8 mouse cellular contexts compared by ENCODE assay signal in genomic region chr10:127668093-127669050, GRCm38 (mm10). TPM values are rescaled to one million over a fixed set of nuclear protein-coding genes. Genes with fewer than 3 reads are reported as not detected.
DNase-seq lines count a peak whose midpoint lies in the region; ATAC-seq and TF ChIP-seq lines count a peak whose summit lies in the region.

Gene Nab2, minus strand, starts transcription at chr10:127668568.

- no peak for TF ChIP-seq CTCF in spleen, adult 2 months (IDR thresholded peaks at IDR 0.05; ENCODE audit: extremely low read depth, insufficient read depth, insufficient read length, insufficient replicate concordance)

- peak; percentile 53 for ATAC-seq in common myeloid progenitor, adult 5-6 weeks (replicated peaks; ENCODE audit: low read depth, poor library complexity, severe bottlenecking)
- peak; percentile 51 for ATAC-seq in intestine, embryonic 15.5 days
- peak; percentile 28 for ATAC-seq in limb, embryonic 11.5 days (ENCODE audit: insufficient number of reproducible peaks, low FRiP score, low TSS enrichment, low read depth)
- ATAC-seq in midbrain, embryonic 12.5 days (ENCODE audit: low FRiP score, low read depth), result 0 out of 2 replicates have a peak, but pooled peaks have one; percentile 11

- peak within 1 kb of the TSS; percentile 93 for H3K4me2 ChIP-seq in intestine, embryonic 15.5 days (replicated peaks)
- H3K4me2 ChIP-seq in limb, embryonic 11.5 days (ENCODE audit: low read depth, severe bottlenecking), result peak within 1 kb of the TSS; percentile 83
- H3K4me2 ChIP-seq in midbrain, embryonic 12.5 days (replicated peaks), result peak within 1 kb of the TSS; percentile 77

- H3K36me3 ChIP-seq in intestine, embryonic 15.5 days, result no peaks in the 10 kb centered on the region
- peaks cover 4% of the 10 kb centered on the region; the same call in 1 of the 2 replicates for H3K36me3 ChIP-seq in limb, embryonic 11.5 days (ENCODE audit: control insufficient read depth, insufficient read depth, low read length)
- H3K36me3 ChIP-seq in midbrain, embryonic 12.5 days, result no peaks in the 10 kb centered on the region
- peaks cover 12% of the 10 kb centered on the region for H3K36me3 ChIP-seq in spleen, adult 2 months (ENCODE audit: control insufficient read depth, insufficient read depth, low read length)

- DNase-seq in cerebellum, adult 11 months, result peak; percentile 66
- DNase-seq in cerebellum, postnatal 4 days (ENCODE audit: low spot score in 2 of 2), result no peak
- DNase-seq in gastrocnemius, postnatal 4 days (ENCODE audit: low spot score in 2 of 2), result peak; percentile 61 to 81
- peak; percentile 83 for DNase-seq in limb, embryonic 11.5 days (ENCODE audit: low spot score)
- peak; percentile 82 to 84 for DNase-seq in spleen, adult 2 months (ENCODE audit: low read depth in 1 of 2, low spot score in 2 of 2)

- H3K4me3 ChIP-seq in intestine, embryonic 15.5 days (replicated peaks), result peak within 1 kb of the TSS; percentile 68
- H3K4me3 ChIP-seq in limb, embryonic 11.5 days (ENCODE audit: low read depth, low read length), result peak within 1 kb of the TSS; percentile 89
- peak within 1 kb of the TSS; percentile 52 for H3K4me3 ChIP-seq in midbrain, embryonic 12.5 days
- H3K4me3 ChIP-seq in spleen, adult 2 months (ENCODE audit: extremely low read depth, insufficient read depth, insufficient read length), result peak within 1 kb of the TSS; percentile 62

- no peak for TF ChIP-seq POLR2A in spleen, adult 2 months (IDR thresholded peaks at IDR 0.05; ENCODE audit: low read depth, low read length)

- peak within 1 kb of the TSS; percentile 73 for H3K9ac ChIP-seq in intestine, embryonic 15.5 days
- peak within 1 kb of the TSS; percentile 89 for H3K9ac ChIP-seq in limb, embryonic 11.5 days (ENCODE audit: low read length)
- peak within 1 kb of the TSS; percentile 65 for H3K9ac ChIP-seq in midbrain, embryonic 12.5 days (replicated peaks)

- peaks cover 45% of the 10 kb centered on the region for H3K4me1 ChIP-seq in intestine, embryonic 15.5 days (replicated peaks)
- H3K4me1 ChIP-seq in limb, embryonic 11.5 days (ENCODE audit: control insufficient read depth, insufficient read depth, low read length), result peaks cover 24% of the 10 kb centered on the region
- peaks cover 46% of the 10 kb centered on the region for H3K4me1 ChIP-seq in midbrain, embryonic 12.5 days
- peaks cover 19% of the 10 kb centered on the region; the same call in 1 of the 2 replicates for H3K4me1 ChIP-seq in spleen, adult 2 months (ENCODE audit: control insufficient read depth, insufficient read depth, insufficient read length)

- no peaks in the 10 kb centered on the region for H3K9me3 ChIP-seq in intestine, embryonic 15.5 days
- no peaks in the 10 kb centered on the region for H3K9me3 ChIP-seq in limb, embryonic 11.5 days (ENCODE audit: control insufficient read depth, low read length)
- H3K9me3 ChIP-seq in midbrain, embryonic 12.5 days, result no peaks in the 10 kb centered on the region

- 5% methylated on average over 39 of the region's 40 CpGs for WGBS in intestine, embryonic 15.5 days
- 1% methylated on average over 39 of the region's 40 CpGs for WGBS in limb, embryonic 11.5 days
- WGBS in midbrain, embryonic 12.5 days, result 2% methylated on average over 38 of the region's 40 CpGs
- WGBS in spleen, adult 2 months, result 2% methylated on average over 40 of the region's 40 CpGs

- peak within 1 kb of the TSS; percentile 97 for H3K27ac ChIP-seq in intestine, embryonic 15.5 days
- peak within 1 kb of the TSS; percentile 99 for H3K27ac ChIP-seq in limb, embryonic 11.5 days (replicated peaks; ENCODE audit: low read depth, low read length)
- peak within 1 kb of the TSS; percentile 42; the same call in 1 of the 2 replicates for H3K27ac ChIP-seq in midbrain, embryonic 12.5 days (replicated peaks)
- H3K27ac ChIP-seq in spleen, adult 2 months (ENCODE audit: insufficient read depth, low read length), result peak within 1 kb of the TSS; percentile 95

- H3K27me3 ChIP-seq in intestine, embryonic 15.5 days (replicated peaks), result peaks cover 4% of the 10 kb centered on the region; the same call in 1 of the 2 replicates
- no peaks in the 10 kb centered on the region for H3K27me3 ChIP-seq in limb, embryonic 11.5 days (ENCODE audit: control insufficient read depth, insufficient read depth, low read length)
- peaks cover 69% of the 10 kb centered on the region for H3K27me3 ChIP-seq in midbrain, embryonic 12.5 days
- no peaks in the 10 kb centered on the region for H3K27me3 ChIP-seq in spleen, adult 2 months (ENCODE audit: control insufficient read depth, insufficient read depth, low read length)

RNA-seq across cellular contexts. Expression of gene Nab2, which starts in this region (rescaled TPM):
- total RNA-seq in common myeloid progenitor, adult 5-6 weeks (2017), result 5.7 and 6.8 TPM in 2 replicates
- total RNA-seq in gastrocnemius, postnatal 4 days (2021), result 10 to 100 TPM; 14.5 to 14.8 TPM
- polyA plus RNA-seq in intestine, embryonic 15.5 days (2015; fragmentation: Nextera tagmentation; extraction: Ambion mirVana), result 8.3 and 8.7 TPM in 2 replicates
- 12.7 and 13.1 TPM in 2 replicates for polyA plus RNA-seq in limb, embryonic 11.5 days (2014; fragmentation: Nextera tagmentation; extraction: Ambion mirVana)
- polyA plus RNA-seq in midbrain, embryonic 12.5 days (2016; fragmentation: Nextera tagmentation; extraction: Ambion mirVana), result 3.7 and 4.5 TPM in 2 replicates
- 30.6 and 32.7 TPM in 2 replicates for polyA plus RNA-seq in spleen, adult 2 months (2012; rRNA removed)

Comparison
In these comparisons a context has a peak if more than half of its experiments do, and no peak if none do; other contexts are left out.
1. DNase-seq: peak in cerebellum, adult 11 months (single experiment), gastrocnemius, postnatal 4 days (2 of 2), limb, embryonic 11.5 days (single experiment) and spleen, adult 2 months (2 of 2); none in cerebellum, postnatal 4 days (0 of 2).
2. H3K27ac ChIP-seq: peak in every context shown above with its lines; median percentile 99 in limb, embryonic 11.5 days; 97 in intestine, embryonic 15.5 days; 95 in spleen, adult 2 months; 42 in midbrain, embryonic 12.5 days.
3. Peak in every context shown above with its lines, with median percentiles within 50 percentile points of each other: ATAC-seq, H3K4me2 ChIP-seq, H3K4me3 ChIP-seq and H3K9ac ChIP-seq.